Mouse (Mus musculus) myocyte (in vitro differentiated cells): ENCODE data around the gene AI481877. TPM values are rescaled to one million over a fixed set of nuclear protein-coding genes. Genes with fewer than 3 reads are reported as not detected.

Source experiments
- H3K27me3 ChIP-seq: one replicate; pipeline ENCODE4 v1.6.1; 2011; ENCODE audit not compliant: control insufficient read depth, insufficient read depth, insufficient read length
- H3K36me3 ChIP-seq: one replicate; pipeline ENCODE4 v1.6.1; 2011; ENCODE audit not compliant: control insufficient read depth, insufficient read depth
- H3K4me2 ChIP-seq: one replicate; pipeline ENCODE4 v1.6.1; 2011; ENCODE audit warnings: low read depth, control low read depth
- H3K4me3 ChIP-seq: one replicate; pipeline ENCODE4 v1.5.1; 2011; ENCODE audit warnings: mild to moderate bottlenecking, control low read depth, moderate library complexity
- H3K79me2 ChIP-seq: one replicate; pipeline ENCODE4 v1.6.1; 2011; ENCODE audit not compliant: control insufficient read depth, insufficient read depth
- H3ac ChIP-seq: one replicate; pipeline ENCODE4 v1.6.1; 2011; ENCODE audit not compliant: control insufficient read depth, insufficient read length
- CEBPB ChIP-seq: IDR thresholded peaks from 2 replicates; pipeline ENCODE4 v1.6.1; 2011; ENCODE audit warnings: mild to moderate bottlenecking, moderate library complexity; ENCODE audit not compliant: poor library complexity, insufficient read depth, severe bottlenecking
- E2F4 ChIP-seq: IDR thresholded peaks from one replicate; pipeline ENCODE4 v1.6.1; 2011; ENCODE audit warnings: mild to moderate bottlenecking, control low read depth, moderate library complexity; ENCODE audit not compliant: insufficient read depth
- MAX ChIP-seq: IDR thresholded peaks from one replicate; pipeline ENCODE4 v1.6.1; 2011; ENCODE audit warnings: low read depth, mild to moderate bottlenecking, control low read depth
- MYOD1 ChIP-seq, 3 experiments: IDR thresholded peaks; one replicate each; pipeline ENCODE4 v1.6.1; 2011; ENCODE audit warnings: control low read depth in 2 of 3, low read depth in 2 of 3, mild to moderate bottlenecking in 2 of 3, moderate library complexity in 1 of 3; ENCODE audit not compliant: insufficient read length in 2 of 3, control insufficient read depth in 1 of 3
- MYOG ChIP-seq, 3 experiments: IDR thresholded peaks; one replicate each; pipeline ENCODE4 v1.6.1; 2011; ENCODE audit warnings: control low read depth in 2 of 3, low read depth in 2 of 3, mild to moderate bottlenecking in 2 of 3; ENCODE audit not compliant: insufficient read length in 2 of 3, control insufficient read depth in 1 of 3, insufficient read depth in 1 of 3
- POLR2A ChIP-seq: IDR thresholded peaks from one replicate; pipeline ENCODE4 v1.6.1; 2011; ENCODE audit warnings: low read depth, mild to moderate bottlenecking, control low read depth, moderate library complexity; ENCODE audit not compliant: insufficient read length
- POLR2AphosphoS2 ChIP-seq: IDR thresholded peaks from one replicate; pipeline ENCODE4 v1.6.1; 2011; ENCODE audit warnings: low read depth, control low read depth; ENCODE audit not compliant: insufficient read length
- REST ChIP-seq: IDR thresholded peaks from one replicate; pipeline ENCODE4 v1.6.1; 2011; ENCODE audit warnings: mild to moderate bottlenecking, control low read depth, moderate library complexity; ENCODE audit not compliant: insufficient read depth, insufficient read length
- SRF ChIP-seq: IDR thresholded peaks from one replicate; pipeline ENCODE4 v1.6.1; 2011; ENCODE audit warnings: low read depth; ENCODE audit not compliant: control insufficient read depth, insufficient read length
- TCF12 ChIP-seq: IDR thresholded peaks from one replicate; pipeline ENCODE4 v1.6.1; 2011; ENCODE audit warnings: mild to moderate bottlenecking, control low read depth; ENCODE audit not compliant: poor library complexity, insufficient read depth, severe bottlenecking
- TCF3 ChIP-seq: IDR thresholded peaks from one replicate; pipeline ENCODE4 v1.6.1; 2011; ENCODE audit warnings: low read depth, control low read depth; ENCODE audit not compliant: insufficient read length
- USF1 ChIP-seq: IDR thresholded peaks from one replicate; pipeline ENCODE4 v1.6.1; 2011; ENCODE audit warnings: low read depth, mild to moderate bottlenecking, control low read depth, moderate library complexity
- polyA plus RNA-seq: library from polyadenylated mRNA; unstranded; fragments of >200 nt; fragmentation: generic; extraction: Trizol; gene quantifications from one replicate; pipeline ENCODE4 v1.2.1, GENCODE M21; 2012; ENCODE audit warnings: missing spikeins

The AI481877 gene
- polyA plus RNA-seq, 1 experiment = 0.01 TPM

- no peak within 1 kb of the TSS for H3K4me2 ChIP-seq
- TF ChIP-seq CEBPB = no peak
- no peak for TF ChIP-seq POLR2AphosphoS2
- TF ChIP-seq TCF12 = no peak
- TF ChIP-seq MYOD1 (IDR thresholded peaks at IDR 0.05; ENCODE audit: control insufficient read depth in 1 of 3, insufficient read length in 2 of 3, low read depth in 2 of 3) = no peak
- no peak for TF ChIP-seq TCF3
- TF ChIP-seq MAX = no peak
- TF ChIP-seq REST = no peak
- no peak for TF ChIP-seq MYOG (IDR thresholded peaks at IDR 0.05; ENCODE audit: control insufficient read depth in 1 of 3, insufficient read depth in 1 of 3, insufficient read length in 2 of 3, low read depth in 2 of 3)
- no peak for TF ChIP-seq SRF
- no peak for TF ChIP-seq USF1
- TF ChIP-seq E2F4 = no peak
- TF ChIP-seq POLR2A = no peak
- H3K79me2 ChIP-seq = no peaks in the 10 kb centered on the region
- H3K4me3 ChIP-seq = no peak within 1 kb of the TSS
- H3K36me3 ChIP-seq = no peaks in the 10 kb centered on the region
- H3ac ChIP-seq = no peak within 1 kb of the TSS
- no peaks in the 10 kb centered on the region for H3K27me3 ChIP-seq
Measured at GRCm38 (mm10) chr4:58994762-58995161, 144.0 kb downstream of the AI481877 start, which contains the start of gene Dnajc25. Gene Dnajc25 (plus strand): TSS chr4:58995062.

Other genes with a start within 250 kb of the AI481877 start
- 22.4 TPM for gene Ecpas, start 226.2 kb downstream of the AI481877 start, polyA plus RNA-seq
- gene Zkscan16, start 195.4 kb downstream of the AI481877 start, polyA plus RNA-seq = not detected
- 20.6 TPM for gene Ptgr1, start 151.9 kb downstream of the AI481877 start, polyA plus RNA-seq
- 5.4 TPM for gene Dnajc25, start 143.9 kb downstream of the AI481877 start, polyA plus RNA-seq
- 0.73 TPM for gene Gm20503, start 135.8 kb downstream of the AI481877 start, polyA plus RNA-seq
- gene Gng10, start 103.9 kb downstream of the AI481877 start, polyA plus RNA-seq = 57.3 TPM
- gene Ugcg, start 50.3 kb upstream of the AI481877 start, polyA plus RNA-seq = 24.0 TPM